Mouse (Mus musculus): ENCODE data around the gene Slc35a1. TPM values are rescaled to one million over a fixed set of nuclear protein-coding genes. Genes with fewer than 3 reads are reported as not detected.

Gene Slc35a1
- total RNA-seq, 2 experiments from 2014 or later = 24.4 to 29.1 TPM

Other genes with a start within 250 kb of the Slc35a1 start
- 37.6 and 38.2 TPM in 2 replicates for gene Akirin2, start 136.5 kb downstream of the Slc35a1 start, total RNA-seq (2014; fragmentation: Nextera tagmentation)
- 34.5 and 48.6 TPM in 2 replicates for gene Akirin2, start 136.5 kb downstream of the Slc35a1 start, total RNA-seq (2017)
- gene Orc3, start 72.5 kb downstream of the Slc35a1 start, total RNA-seq (2014; fragmentation: Nextera tagmentation) = 110 and 116 TPM in 2 replicates
- 106 and 107 TPM in 2 replicates for gene Orc3, start 72.5 kb downstream of the Slc35a1 start, total RNA-seq (2017)
- gene Rars2, start 72.5 kb downstream of the Slc35a1 start, total RNA-seq (2014; fragmentation: Nextera tagmentation) = 32.4 and 39.2 TPM in 2 replicates
- gene Rars2, start 72.5 kb downstream of the Slc35a1 start, total RNA-seq (2017) = 53.6 and 66.6 TPM in 2 replicates
- not detected in 2 replicates for gene Cfap206, start 42.8 kb upstream of the Slc35a1 start, total RNA-seq (2014; fragmentation: Nextera tagmentation)
- not detected in 2 replicates for gene Cfap206, start 42.8 kb upstream of the Slc35a1 start, total RNA-seq (2017)
- gene Gm136, start 68.8 kb upstream of the Slc35a1 start, total RNA-seq (2014; fragmentation: Nextera tagmentation) = not detected in 2 replicates
- not detected in 2 replicates for gene Gm136, start 68.8 kb upstream of the Slc35a1 start, total RNA-seq (2017)
- gene Smim8, start 91.0 kb upstream of the Slc35a1 start, total RNA-seq (2014; fragmentation: Nextera tagmentation) = 48.8 and 60.4 TPM in 2 replicates
- 38.2 and 62.6 TPM in 2 replicates for gene Smim8, start 91.0 kb upstream of the Slc35a1 start, total RNA-seq (2017)
- 25.4 and 35.3 TPM in 2 replicates for gene Zfp292, start 195.5 kb upstream of the Slc35a1 start, total RNA-seq (2014; fragmentation: Nextera tagmentation)
- gene Zfp292, start 195.5 kb upstream of the Slc35a1 start, total RNA-seq (2017) = 21.8 and 37.4 TPM in 2 replicates
- gene Cga, start 206.3 kb upstream of the Slc35a1 start, total RNA-seq (2014; fragmentation: Nextera tagmentation) = 2.5 TPM in 1 of 2 replicates, not detected in the other
- not detected in 2 replicates for gene Cga, start 206.3 kb upstream of the Slc35a1 start, total RNA-seq (2017)